Mouse (Mus musculus): ENCODE results near the gene Zfp280d. TPM values are rescaled to one million over a fixed set of nuclear protein-coding genes. Genes with fewer than 3 reads are reported as not detected.

Gene Zfp280d
- polyA plus RNA-seq, 1 experiment, result 9.9 TPM

DNA sequence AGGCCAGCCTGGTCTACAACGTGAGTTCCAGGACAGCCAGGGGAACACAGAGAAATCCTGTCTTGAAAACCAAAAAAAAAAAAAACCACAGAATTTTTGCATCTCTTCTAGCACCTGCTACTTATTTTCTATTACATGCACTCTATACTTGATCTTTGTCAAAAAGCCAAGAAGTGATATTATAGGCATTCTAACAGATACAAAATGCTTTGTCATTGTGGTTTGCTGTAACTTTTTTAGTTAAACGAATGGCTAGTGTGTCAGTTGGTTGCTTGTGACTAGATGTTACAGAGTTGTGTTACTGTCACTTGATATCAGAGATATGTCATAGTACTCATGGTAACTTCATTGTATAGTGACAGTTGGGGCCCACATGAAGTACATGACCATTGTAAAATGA lies 61.4 kb downstream of the Zfp280d start:
- DNase-seq, result no peak
- Histone ChIP-seq H3K4me3 (replicated peaks; ENCODE audit: extremely low read depth, low read depth, low read length) (no peak overlapping the region), H3K4me1 (ENCODE audit: control insufficient read depth, insufficient read depth, low read length) (no peaks in the 10 kb centered on the region)
- TF ChIP-seq POLR2A (IDR thresholded peaks at IDR 0.05; ENCODE audit: borderline replicate concordance, extremely low read depth, low read depth, low read length), result no peak
- no peak for TF ChIP-seq CTCF (IDR thresholded peaks at IDR 0.05; ENCODE audit: insufficient read depth, low read length)
- 87% methylated on average over 2 of the region's 2 CpGs for WGBS

DNA sequence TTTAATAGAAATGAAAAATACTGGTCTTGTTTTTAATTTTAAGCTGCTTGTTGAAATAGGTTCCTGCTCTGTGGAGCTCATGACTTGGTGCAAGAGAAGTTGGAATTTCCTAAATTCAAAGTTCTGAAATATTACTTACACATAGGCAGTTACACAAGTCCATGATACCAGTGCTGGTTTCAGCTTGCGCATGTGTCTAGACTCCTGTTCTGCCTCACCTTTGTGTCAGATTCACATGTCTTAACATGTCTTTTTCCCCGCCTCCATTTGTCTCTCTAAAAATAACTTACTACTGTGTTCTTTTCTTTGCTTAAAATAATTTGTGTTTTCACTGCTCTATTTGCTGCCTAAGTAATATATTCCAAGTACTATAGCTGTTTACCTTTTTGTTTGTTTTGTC lies 64.5 kb downstream of the Zfp280d start:
- no peaks in the 10 kb centered on the region for H3K4me1 ChIP-seq (ENCODE audit: control insufficient read depth, insufficient read depth, low read length)
- no peak overlapping the region for H3K4me3 ChIP-seq (replicated peaks; ENCODE audit: extremely low read depth, low read depth, low read length)
- 98% methylated on average over 2 of the region's 2 CpGs for WGBS
- no peak for DNase-seq
- TF ChIP-seq POLR2A (IDR thresholded peaks at IDR 0.05; ENCODE audit: borderline replicate concordance, extremely low read depth, low read depth, low read length), result no peak
- TF ChIP-seq CTCF (IDR thresholded peaks at IDR 0.05; ENCODE audit: insufficient read depth, low read length), result no peak

DNA sequence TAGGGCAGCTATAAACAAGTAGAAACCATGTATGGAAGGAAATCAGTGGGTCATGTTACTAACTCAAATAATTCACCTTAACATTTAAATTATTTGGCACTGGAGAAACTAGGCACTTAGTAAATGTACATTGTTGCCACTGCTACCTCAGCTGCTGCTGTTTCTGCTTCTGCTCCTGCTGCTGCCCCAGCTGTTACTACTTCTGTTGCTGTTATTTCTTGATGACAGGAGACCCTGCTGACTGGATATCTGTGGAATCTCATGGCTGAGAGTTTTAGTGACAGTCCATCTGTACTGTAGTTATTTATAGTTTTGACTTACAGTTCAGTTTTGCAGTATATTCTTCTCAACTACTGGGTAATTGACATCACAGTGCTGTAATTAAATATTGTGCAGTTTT lies 69.2 kb downstream of the Zfp280d start:
- no peak for DNase-seq
- H3K4me1 ChIP-seq (ENCODE audit: control insufficient read depth, insufficient read depth, low read length), result no peaks in the 10 kb centered on the region
- no peak for TF ChIP-seq POLR2A (IDR thresholded peaks at IDR 0.05; ENCODE audit: borderline replicate concordance, extremely low read depth, low read depth, low read length)
- TF ChIP-seq CTCF (IDR thresholded peaks at IDR 0.05; ENCODE audit: insufficient read depth, low read length), result no peak

DNA sequence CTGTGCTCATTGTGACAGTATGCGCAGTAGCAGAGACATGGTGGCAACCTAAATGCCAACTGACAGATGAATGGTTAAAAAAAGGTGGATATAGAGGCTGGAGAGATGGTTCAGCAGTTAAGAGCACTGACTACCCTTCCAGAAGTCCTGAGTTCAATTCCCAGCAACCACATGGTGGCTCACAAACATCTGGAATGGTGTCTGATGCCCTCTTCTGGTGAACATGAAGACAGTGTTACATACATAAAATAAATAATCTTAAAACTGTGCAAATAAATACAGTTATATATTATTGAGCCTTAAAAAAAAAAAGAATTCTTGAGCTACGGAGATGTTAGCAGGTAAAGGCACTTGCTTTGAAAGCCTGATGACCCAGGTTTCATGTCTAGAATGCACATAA lies 97.7 kb downstream of the Zfp280d start:
- TF ChIP-seq CTCF (IDR thresholded peaks at IDR 0.05; ENCODE audit: insufficient read depth, low read length) (no peak), POLR2A (IDR thresholded peaks at IDR 0.05; ENCODE audit: borderline replicate concordance, extremely low read depth, low read depth, low read length) (no peak)
- DNase-seq, result no peak
- no peaks in the 10 kb centered on the region for H3K4me1 ChIP-seq (ENCODE audit: control insufficient read depth, insufficient read depth, low read length)
- no peak overlapping the region for H3K4me3 ChIP-seq (replicated peaks; ENCODE audit: extremely low read depth, low read depth, low read length)
- WGBS, result 90% methylated on average over 2 of the region's 2 CpGs

More for the DNA sequence above, 69.2 kb downstream of the Zfp280d start:
- no peak overlapping the region for H3K4me3 ChIP-seq (replicated peaks; ENCODE audit: extremely low read depth, low read depth, low read length)

DNA sequence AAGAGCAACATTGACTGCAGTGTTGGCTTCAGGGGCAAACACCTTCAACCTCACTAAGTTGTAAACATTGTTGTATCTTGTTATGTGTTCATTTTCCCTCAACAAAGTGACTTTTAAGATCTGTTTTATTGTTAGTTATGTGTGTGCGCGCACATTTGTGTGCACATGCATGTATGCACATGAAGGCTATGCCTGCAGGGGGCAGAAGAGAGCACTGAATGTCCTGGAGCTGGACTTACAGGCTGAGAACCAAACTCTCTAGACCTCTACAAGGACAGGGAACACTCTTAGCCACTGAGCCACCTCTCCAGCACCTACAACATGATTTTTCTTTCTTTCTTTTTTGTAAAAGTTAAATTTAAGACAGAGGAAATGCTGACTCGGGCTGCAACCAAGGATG lies 99.4 kb downstream of the Zfp280d start:
- no peak for TF ChIP-seq CTCF (IDR thresholded peaks at IDR 0.05; ENCODE audit: insufficient read depth, low read length)
- no peak for TF ChIP-seq POLR2A (IDR thresholded peaks at IDR 0.05; ENCODE audit: borderline replicate concordance, extremely low read depth, low read depth, low read length)
- WGBS, result 91% methylated on average over 3 of the region's 3 CpGs
- DNase-seq, result no peak
- no peak overlapping the region for H3K4me3 ChIP-seq (replicated peaks; ENCODE audit: extremely low read depth, low read depth, low read length)
- no peaks in the 10 kb centered on the region for H3K4me1 ChIP-seq (ENCODE audit: control insufficient read depth, insufficient read depth, low read length)

GRCm38 (mm10) chr9:72374996-72375395 lies 100.3 kb downstream of the Zfp280d start:
- Histone ChIP-seq H3K4me1 (ENCODE audit: control insufficient read depth, insufficient read depth, low read length) (no peaks in the 10 kb centered on the region), H3K4me3 (replicated peaks; ENCODE audit: extremely low read depth, low read depth, low read length) (no peak overlapping the region)
- DNase-seq, result no peak
- 73% methylated on average over 4 of the region's 4 CpGs for WGBS
- TF ChIP-seq POLR2A (IDR thresholded peaks at IDR 0.05; ENCODE audit: borderline replicate concordance, extremely low read depth, low read depth, low read length), result no peak
- TF ChIP-seq CTCF (IDR thresholded peaks at IDR 0.05; ENCODE audit: insufficient read depth, low read length), result no peak

- Histone ChIP-seq H3K4me1 (ENCODE audit: control insufficient read depth, insufficient read depth, low read length) (no peaks in the 10 kb centered on the region), H3K4me3 (replicated peaks; ENCODE audit: extremely low read depth, low read depth, low read length) (no peak overlapping the region)
- 72% methylated on average over 3 of the region's 3 CpGs for WGBS
- DNase-seq, result no peak
- TF ChIP-seq POLR2A (IDR thresholded peaks at IDR 0.05; ENCODE audit: borderline replicate concordance, extremely low read depth, low read depth, low read length) (no peak), CTCF (IDR thresholded peaks at IDR 0.05; ENCODE audit: insufficient read depth, low read length) (no peak)
These were observed 101.0 kb downstream of the Zfp280d start for GRCm38 (mm10) chr9:72375639-72376038.

GRCm38 (mm10) chr9:72385786-72386185 lies 111.1 kb downstream of the Zfp280d start:
- no peak overlapping the region for H3K4me3 ChIP-seq (replicated peaks; ENCODE audit: extremely low read depth, low read depth, low read length)
- DNase-seq, result no peak
- TF ChIP-seq CTCF (IDR thresholded peaks at IDR 0.05; ENCODE audit: insufficient read depth, low read length), result no peak
- 79% methylated on average over 7 of the region's 7 CpGs for WGBS
- no peaks in the 10 kb centered on the region for H3K4me1 ChIP-seq (ENCODE audit: control insufficient read depth, insufficient read depth, low read length)

DNA sequence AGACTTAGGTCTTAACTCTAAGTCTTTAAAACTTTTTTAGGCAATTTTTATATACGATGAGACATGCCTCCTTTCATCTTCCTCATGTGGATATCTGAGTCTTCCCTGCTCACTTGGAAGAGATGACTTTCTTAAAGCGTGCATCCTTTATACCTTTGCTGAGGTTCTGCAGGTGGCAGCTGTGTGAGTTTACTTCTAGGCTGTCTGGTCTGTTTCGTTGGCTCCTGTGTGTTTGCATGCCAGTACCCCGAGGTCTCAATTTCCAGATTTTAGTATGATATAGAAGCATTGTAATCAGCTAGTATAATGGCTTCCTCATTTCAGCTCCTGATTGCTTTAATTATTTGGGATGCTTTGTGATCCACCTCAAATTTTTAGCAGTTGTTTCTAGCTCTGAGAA lies 114.3 kb downstream of the Zfp280d start:
- Histone ChIP-seq H3K4me3 (replicated peaks; ENCODE audit: extremely low read depth, low read depth, low read length) (no peak overlapping the region), H3K4me1 (ENCODE audit: control insufficient read depth, insufficient read depth, low read length) (no peaks in the 10 kb centered on the region)
- WGBS, result 85% methylated on average over 4 of the region's 4 CpGs
- no peak for DNase-seq
- TF ChIP-seq CTCF (IDR thresholded peaks at IDR 0.05; ENCODE audit: insufficient read depth, low read length) (no peak), POLR2A (IDR thresholded peaks at IDR 0.05; ENCODE audit: borderline replicate concordance, extremely low read depth, low read depth, low read length) (no peak)

- DNase-seq, result no peak
- Histone ChIP-seq H3K4me1 (ENCODE audit: control insufficient read depth, insufficient read depth, low read length) (no peaks in the 10 kb centered on the region), H3K4me3 (replicated peaks; ENCODE audit: extremely low read depth, low read depth, low read length) (no peak overlapping the region)
- no peak for TF ChIP-seq CTCF (IDR thresholded peaks at IDR 0.05; ENCODE audit: insufficient read depth, low read length)
- no peak for TF ChIP-seq POLR2A (IDR thresholded peaks at IDR 0.05; ENCODE audit: borderline replicate concordance, extremely low read depth, low read depth, low read length)
- WGBS, result 75% methylated on average over 14 of the region's 14 CpGs
These were observed 114.9 kb downstream of the Zfp280d start for GRCm38 (mm10) chr9:72389431-72390002.

Measured in lung, adult 2 months (tissue).